Mouse (Mus musculus) neural tube, embryonic 11.5 days (tissue): ENCODE measurements around the gene Phpt1. TPM values are rescaled to one million over a fixed set of nuclear protein-coding genes. Genes with fewer than 3 reads are reported as not detected.

Experiments
- ATAC-seq: fragments of 200-750 bp; cut with Nextera tagmentation; 2 replicates; pipeline ENCODE4 v1.8.0; 2017; ENCODE audit warnings: moderate number of reproducible peaks, mild to moderate bottlenecking, moderate TSS enrichment, moderate library complexity; ENCODE audit not compliant: insufficient read depth, low FRiP score, low TSS enrichment
- DNase-seq: peaks from one replicate; pipeline ENCODE4 v3.0.0-alpha.2; 2015; ENCODE audit warnings: low spot score
- H3K27ac ChIP-seq: fragments of 300-500 bp; sonication (generic); 2 replicates; pipeline ENCODE4 v1.5.1; 2014; ENCODE audit warnings: low read depth, mild to moderate bottlenecking, low read length
- H3K27me3 ChIP-seq: fragments of 300-500 bp; sonication (generic); 2 replicates; pipeline ENCODE4 v1.6.1; 2014; ENCODE audit warnings: mild to moderate bottlenecking, low read length, mixed read lengths; ENCODE audit not compliant: control insufficient read depth, insufficient read depth
- H3K36me3 ChIP-seq: fragments of 300-500 bp; sonication (generic); 2 replicates; pipeline ENCODE4 v1.6.1; 2014; ENCODE audit warnings: mild to moderate bottlenecking, low read length, moderate library complexity, mixed read lengths; ENCODE audit not compliant: control insufficient read depth, insufficient read depth
- H3K4me1 ChIP-seq: fragments of 300-500 bp; sonication (generic); 2 replicates; pipeline ENCODE4 v1.6.1; 2014; ENCODE audit warnings: low read length, mixed read lengths; ENCODE audit not compliant: control insufficient read depth, insufficient read depth
- H3K4me2 ChIP-seq: fragments of 300-500 bp; sonication (generic); 2 replicates; pipeline ENCODE4 v1.6.1; 2014; ENCODE audit warnings: low read depth, mild to moderate bottlenecking, moderate library complexity
- H3K4me3 ChIP-seq: fragments of 300-500 bp; sonication (generic); 2 replicates; pipeline ENCODE4 v1.5.1; 2014; ENCODE audit warnings: low read depth, low read length
- H3K9ac ChIP-seq: fragments of 300-500 bp; sonication (generic); 2 replicates; pipeline ENCODE4 v1.6.1; 2014; ENCODE audit warnings: mild to moderate bottlenecking, low read length
- H3K9me3 ChIP-seq: fragments of 300-500 bp; sonication (generic); 2 replicates; pipeline ENCODE4 v1.6.1; 2016; ENCODE audit warnings: low read length; ENCODE audit not compliant: control insufficient read depth
- WGBS: fragments of 180-500 bp; shearing (Covaris S2); extraction: QIAGEN DNeasy Blood & Tissue Kit; methylation state at CpG from one replicate; pipeline ENCODE4 v1.1.7; 2014; 5-methylcytosine and 5-hydroxymethylcytosine counted together
- polyA plus RNA-seq: library from polyadenylated mRNA; unstranded; fragments of >200 nt; fragmentation: Nextera tagmentation; extraction: Ambion mirVana; gene quantifications from 2 replicates; pipeline ENCODE4 v1.2.1, GENCODE M21; 2014

Gene Phpt1
- polyA plus RNA-seq, 1 experiment from 2014 or later, result 167 TPM

GRCm38 (mm10) chr2:25607761-25608622, 33.0 kb upstream of the Phpt1 start, which contains the start of gene Rabl6:
Rabl6 (minus strand) TSS chr2:25608521.
- under 1% methylated on average over 79 of the region's 80 CpGs for WGBS
- Histone ChIP-seq H3K9ac (peak within 1 kb of the TSS; percentile 97), H3K4me3 (peak within 1 kb of the TSS; percentile 99), H3K4me1 (peaks cover 5% of the 10 kb centered on the region; the same call in 1 of the 2 replicates), H3K4me2 (peak within 1 kb of the TSS; percentile 60), H3K9me3 (no peaks in the 10 kb centered on the region), H3K27ac (peak within 1 kb of the TSS; percentile 90), H3K36me3 (no peaks in the 10 kb centered on the region), H3K27me3 (0 out of 2 replicates have a peak, but pooled peaks cover 2% of the 10 kb centered on the region)
- ATAC-seq (peak; percentile 88), DNase-seq (peak; percentile 93)

GRCm38 (mm10) chr2:25602526-25602925, 27.5 kb upstream of the Phpt1 start:
- peaks cover 5% of the 10 kb centered on the region; the same call in 1 of the 2 replicates for H3K4me1 ChIP-seq
- 96% methylated on average over 5 of the region's 5 CpGs for WGBS
- DNase-seq, result no peak
- no peak overlapping the region for H3K27ac ChIP-seq
- no peaks in the 10 kb centered on the region for H3K9me3 ChIP-seq
- no peak overlapping the region for H3K4me3 ChIP-seq
- peaks cover 18% of the 10 kb centered on the region for H3K36me3 ChIP-seq
- H3K9ac ChIP-seq, result no peak overlapping the region
- H3K27me3 ChIP-seq, result no peaks in the 10 kb centered on the region
- no peak overlapping the region for H3K4me2 ChIP-seq
- ATAC-seq, result no peak

GRCm38 (mm10) chr2:25600037-25600436, 25.0 kb upstream of the Phpt1 start:
- no peaks in the 10 kb centered on the region for H3K27me3 ChIP-seq
- H3K4me2 ChIP-seq, result no peak overlapping the region
- no peak overlapping the region for H3K9ac ChIP-seq
- no peak overlapping the region for H3K27ac ChIP-seq
- DNase-seq (no peak), ATAC-seq (no peak)
- no peak overlapping the region for H3K4me3 ChIP-seq
- peaks cover 23% of the 10 kb centered on the region for H3K36me3 ChIP-seq
- 92% methylated on average over 2 of the region's 2 CpGs for WGBS
- H3K4me1 ChIP-seq, result no peaks in the 10 kb centered on the region
- H3K9me3 ChIP-seq, result no peaks in the 10 kb centered on the region

- Histone ChIP-seq H3K4me2 (no peak overlapping the region), H3K27me3 (no peaks in the 10 kb centered on the region), H3K4me1 (no peaks in the 10 kb centered on the region), H3K36me3 (peaks cover 23% of the 10 kb centered on the region), H3K9ac (no peak overlapping the region), H3K27ac (no peak overlapping the region), H3K9me3 (no peaks in the 10 kb centered on the region), H3K4me3 (no peak overlapping the region)
- ATAC-seq, result no peak
- 100% methylated on average over 1 of the region's 1 CpGs for WGBS
- DNase-seq, result no peak
Observed at GRCm38 (mm10) chr2:25598749-25599148, 23.7 kb upstream of the Phpt1 start.

- DNase-seq, result no peak
- WGBS, result 96% methylated on average over 5 of the region's 5 CpGs
- H3K36me3 ChIP-seq, result peaks cover 32% of the 10 kb centered on the region
Observed at GRCm38 (mm10) chr2:25596765-25597510, 21.9 kb upstream of the Phpt1 start.

GRCm38 (mm10) chr2:25591863-25592262, 16.8 kb upstream of the Phpt1 start:
- Histone ChIP-seq H3K9ac (no peak overlapping the region), H3K4me2 (no peak overlapping the region), H3K27ac (no peak overlapping the region), H3K9me3 (no peaks in the 10 kb centered on the region), H3K4me3 (no peak overlapping the region), H3K27me3 (no peaks in the 10 kb centered on the region), H3K36me3 (peaks cover 13% of the 10 kb centered on the region), H3K4me1 (no peaks in the 10 kb centered on the region)
- 79% methylated on average over 2 of the region's 2 CpGs for WGBS
- ATAC-seq (no peak), DNase-seq (no peak)

More at GRCm38 (mm10) chr2:25596765-25597510, 21.9 kb upstream of the Phpt1 start:
- Histone ChIP-seq H3K9ac (no peak overlapping the region), H3K4me1 (no peaks in the 10 kb centered on the region), H3K4me3 (no peak overlapping the region), H3K27me3 (no peaks in the 10 kb centered on the region), H3K27ac (no peak overlapping the region), H3K9me3 (no peaks in the 10 kb centered on the region), H3K4me2 (no peak overlapping the region)
- no peak for ATAC-seq

GRCm38 (mm10) chr2:25588227-25588907, 13.3 kb upstream of the Phpt1 start:
- Histone ChIP-seq H3K9ac (no peak overlapping the region), H3K36me3 (peaks cover 14% of the 10 kb centered on the region), H3K4me2 (no peak overlapping the region), H3K9me3 (no peaks in the 10 kb centered on the region), H3K27me3 (no peaks in the 10 kb centered on the region), H3K4me1 (no peaks in the 10 kb centered on the region), H3K4me3 (no peak overlapping the region), H3K27ac (no peak overlapping the region)
- ATAC-seq, result no peak
- no peak for DNase-seq
- 96% methylated on average over 8 of the region's 8 CpGs for WGBS

GRCm38 (mm10) chr2:25587290-25587689, 12.3 kb upstream of the Phpt1 start:
- Histone ChIP-seq H3K4me3 (no peak overlapping the region), H3K36me3 (peaks cover 9% of the 10 kb centered on the region), H3K9ac (no peak overlapping the region), H3K4me2 (no peak overlapping the region), H3K27me3 (no peaks in the 10 kb centered on the region), H3K9me3 (no peaks in the 10 kb centered on the region), H3K4me1 (peaks cover 6% of the 10 kb centered on the region), H3K27ac (no peak overlapping the region)
- WGBS, result 88% methylated on average over 8 of the region's 8 CpGs
- DNase-seq (no peak), ATAC-seq (no peak)
